Mouse (Mus musculus) embryo, embryonic 9.5 days (tissue): ENCODE results near the gene Slc2a4.
"Not testable (repeated sequence)": the region's sequence is repeated elsewhere in the genome, so short reads cannot be mapped to it uniquely, and the experiment has no call there.

Experiments used
- DNase-seq: peaks from one replicate; pipeline ENCODE4 v3.0.0-alpha.2; 2017; ENCODE audit errors: extremely low spot score

Slc2a4 gene

DNA sequence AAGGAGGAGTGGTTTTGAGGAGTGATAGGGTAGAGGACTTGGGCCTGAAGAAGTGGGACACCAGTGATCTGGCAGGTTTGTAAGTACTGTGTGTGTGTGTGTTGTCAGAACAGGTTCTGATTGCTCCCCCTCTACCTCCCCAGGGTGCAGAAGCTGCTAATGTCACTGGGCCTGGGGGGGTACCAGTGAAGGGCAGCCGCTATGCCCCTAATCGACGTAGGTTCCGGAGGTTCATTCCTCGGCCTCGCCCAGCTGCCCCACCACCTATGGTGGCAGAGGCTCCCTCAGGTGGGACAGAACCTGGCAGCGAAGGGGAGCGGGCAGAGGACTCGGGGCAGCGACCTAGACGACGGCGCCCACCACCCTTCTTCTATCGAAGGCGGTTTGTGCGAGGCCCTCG lies 8.3 kb downstream of the Slc2a4 start:
- DNase-seq = no peak

DNA sequence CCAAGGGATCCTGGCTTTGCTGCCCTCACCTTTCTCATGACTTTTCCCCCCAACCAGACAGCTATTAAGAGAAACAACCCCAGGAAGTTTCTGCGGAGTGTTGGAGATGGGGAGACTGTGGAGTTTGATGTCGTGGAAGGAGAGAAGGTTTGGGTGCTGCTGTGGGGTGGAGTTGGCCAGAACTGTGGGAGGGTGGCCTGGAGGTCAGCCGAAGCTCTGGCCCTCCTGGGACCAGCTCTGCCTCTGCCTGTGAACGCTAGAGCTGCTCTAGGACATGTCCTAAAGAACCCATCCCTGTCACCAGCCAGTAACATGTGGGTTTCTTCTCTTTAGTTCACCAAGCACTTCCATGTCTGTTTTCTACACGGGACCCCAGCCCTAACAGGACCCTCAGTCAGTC lies 8.8 kb downstream of the Slc2a4 start:
- DNase-seq = no peak

DNA sequence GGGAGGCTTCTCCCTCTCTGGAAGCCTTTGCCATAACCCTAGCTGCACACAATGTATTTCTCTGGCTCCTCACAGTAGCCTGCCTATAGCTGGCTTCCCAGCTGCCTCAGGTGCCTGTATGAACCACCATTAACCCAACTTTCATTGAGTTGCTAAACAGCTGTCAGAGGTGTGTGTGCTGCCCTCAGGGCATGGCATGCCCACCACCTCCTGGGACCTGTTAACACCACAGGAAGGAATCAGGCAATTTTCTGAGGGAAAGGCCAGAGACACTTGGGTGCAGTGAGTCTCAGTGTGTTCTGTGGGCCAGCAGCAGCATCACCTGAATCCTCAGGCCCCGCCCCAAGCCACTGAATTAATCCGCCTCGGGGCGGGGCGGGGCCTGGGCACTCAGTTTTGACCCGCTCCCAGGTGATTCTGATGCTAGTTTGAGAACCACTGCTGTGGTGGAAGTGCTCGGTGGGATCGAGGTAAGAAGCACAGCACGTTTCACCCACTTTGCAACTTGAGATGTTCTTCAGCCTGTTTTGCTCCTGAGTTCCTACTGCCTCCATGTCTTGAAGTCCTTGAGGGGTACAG lies 9.5 kb downstream of the Slc2a4 start:
- no peak for DNase-seq

DNA sequence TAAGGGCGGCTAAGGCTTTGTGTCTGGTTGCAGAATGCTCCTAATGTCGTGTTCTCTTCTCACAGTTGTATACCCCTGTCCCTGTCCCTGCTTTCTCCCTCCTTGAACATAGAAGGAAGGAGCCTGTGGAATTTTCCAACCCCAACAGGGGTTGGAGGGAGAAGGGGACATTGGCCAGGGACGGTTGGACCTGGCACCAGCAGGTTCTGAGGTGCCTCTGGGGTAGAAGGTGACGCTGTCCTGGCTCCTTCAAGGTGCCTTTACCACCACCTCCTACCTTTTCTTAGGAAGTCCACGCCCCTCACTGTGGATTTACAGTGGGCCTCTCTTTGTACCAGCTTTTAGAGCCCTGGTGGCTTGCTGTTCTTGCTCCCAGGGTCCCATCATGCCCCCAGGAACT lies 10.2 kb downstream of the Slc2a4 start:
- no peak for DNase-seq

DNA sequence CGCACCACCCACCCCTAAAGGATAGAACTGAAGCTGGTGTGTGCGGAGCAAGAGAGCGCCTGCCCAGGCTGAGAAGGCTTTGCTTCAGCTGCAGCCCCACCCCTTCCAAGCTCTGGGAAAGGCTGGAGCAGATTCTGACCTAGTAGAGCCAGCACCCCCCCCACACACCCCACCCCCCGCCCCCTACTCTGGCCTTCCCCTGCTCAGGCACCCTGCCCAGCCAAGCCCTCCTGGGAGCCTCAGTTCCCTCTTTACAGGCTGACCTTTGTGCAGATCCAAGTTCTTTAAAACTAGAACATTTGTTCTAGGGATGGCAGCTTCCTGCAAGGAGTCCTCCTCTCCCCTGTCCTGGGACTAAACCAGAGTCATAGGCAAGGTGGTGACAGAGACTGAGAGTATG lies 10.6 kb downstream of the Slc2a4 start:
- DNase-seq = no peak

DNA sequence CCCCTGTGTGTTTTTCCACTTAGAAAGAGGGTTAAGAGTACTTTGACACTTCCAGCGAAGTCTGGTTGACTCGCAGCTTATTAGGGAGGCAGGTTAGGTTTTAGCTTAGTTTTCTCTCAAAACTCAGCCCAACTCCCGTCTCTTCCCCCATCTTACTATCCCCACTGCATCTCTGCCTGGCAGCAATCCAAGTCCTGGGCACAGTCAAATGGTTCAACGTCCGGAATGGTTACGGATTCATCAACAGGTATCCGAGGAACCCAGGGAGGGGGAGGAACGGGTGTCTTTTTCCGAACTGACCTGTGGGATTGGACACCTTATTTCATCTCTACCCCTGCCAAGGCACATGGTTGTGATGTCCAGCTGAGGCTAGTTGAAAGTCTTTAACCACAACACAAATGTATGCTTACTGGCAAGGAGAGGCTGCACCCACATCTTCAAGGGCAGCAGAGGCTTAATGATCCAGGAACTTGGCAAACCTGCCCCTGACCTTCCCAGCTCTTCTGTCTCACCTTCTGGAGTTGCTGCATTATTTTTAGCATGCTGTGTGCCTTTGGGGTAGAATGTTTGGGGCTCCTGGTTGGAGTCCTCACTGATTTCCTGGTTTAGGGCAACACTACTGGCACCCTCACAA lies 11.2 kb downstream of the Slc2a4 start:
- DNase-seq = no peak

DNA sequence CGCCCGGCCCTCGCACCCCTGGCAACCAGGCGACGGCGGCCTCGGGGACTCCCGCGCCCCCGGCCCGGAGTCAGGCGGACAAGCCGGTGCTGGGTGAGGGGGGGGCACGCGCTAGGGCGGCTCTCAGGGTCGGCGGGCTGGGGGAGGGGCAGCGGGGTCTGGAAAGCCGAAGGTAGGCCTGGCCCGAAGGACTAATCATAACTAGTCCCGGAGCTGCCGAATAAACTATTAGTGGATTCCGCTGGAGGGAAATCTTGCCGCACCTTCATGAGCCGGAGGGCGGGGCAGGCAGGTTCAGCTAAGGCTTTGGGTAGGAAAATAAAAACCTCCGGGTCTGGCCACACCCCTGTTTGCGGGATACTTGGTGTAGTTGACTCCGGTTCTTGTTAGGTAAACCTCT lies 11.8 kb downstream of the Slc2a4 start:
- DNase-seq = no peak

DNA sequence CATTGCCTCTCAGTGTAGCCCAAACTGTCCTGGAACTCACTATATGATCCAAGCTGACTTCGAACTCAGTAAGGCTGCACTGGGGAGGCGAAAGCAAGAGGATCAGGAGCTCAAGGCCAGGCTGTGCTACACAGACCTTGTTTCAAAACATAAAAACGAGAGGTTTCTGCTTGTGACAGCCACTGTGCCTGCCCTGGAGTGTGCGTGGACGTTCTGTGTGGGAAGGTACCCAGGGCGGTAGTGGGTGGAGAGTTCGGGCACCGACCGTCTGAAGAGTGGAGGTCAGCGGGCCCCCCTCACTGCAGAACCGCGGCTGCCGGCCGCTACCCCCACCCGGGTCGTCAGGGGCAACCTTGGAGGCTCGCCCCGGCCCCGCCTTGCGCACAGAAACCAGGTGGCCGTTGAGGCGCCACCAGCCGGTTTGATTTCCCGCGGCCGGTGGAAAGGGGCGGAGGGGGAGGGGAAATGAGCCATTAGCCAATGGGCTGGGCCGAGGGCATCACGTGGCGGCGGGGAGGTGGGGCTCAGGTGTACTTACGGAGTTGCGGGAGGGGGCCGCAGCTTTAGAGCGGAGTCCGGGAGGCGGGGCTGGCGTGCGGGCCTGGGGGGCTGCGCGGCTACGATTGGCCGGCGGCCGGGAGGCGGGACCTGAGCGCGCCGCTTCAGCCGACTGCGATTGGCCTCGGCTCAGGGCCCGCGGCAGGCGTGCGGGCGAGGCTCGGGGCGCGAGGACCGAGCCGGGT lies 12.7 kb downstream of the Slc2a4 start, which contains the start of gene Ybx2:
TSS of gene Ybx2 (plus strand) at position 660 of the 743 bp plus-strand sequence.
- peak; percentile 90 for DNase-seq

DNA sequence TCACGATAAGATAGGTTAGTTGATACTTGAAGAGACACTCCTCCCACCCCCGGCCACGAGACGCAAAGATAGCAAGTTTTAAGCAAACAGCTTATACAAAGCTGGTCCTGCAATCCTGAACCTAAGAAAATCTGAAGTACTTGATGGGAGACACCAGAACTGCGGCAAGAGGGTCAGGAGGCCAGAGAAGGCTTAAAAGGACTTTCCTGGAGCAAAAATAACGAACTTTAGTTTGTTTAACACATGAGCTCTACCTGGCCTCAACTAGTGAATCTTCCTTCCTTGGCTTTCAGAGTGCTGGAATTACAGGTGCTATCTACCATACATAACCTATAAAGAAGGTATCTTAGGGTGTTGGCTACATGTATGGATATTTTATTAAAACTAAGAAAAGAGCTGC lies 13.3 kb downstream of the Slc2a4 start:
- DNase-seq = no peak

DNA sequence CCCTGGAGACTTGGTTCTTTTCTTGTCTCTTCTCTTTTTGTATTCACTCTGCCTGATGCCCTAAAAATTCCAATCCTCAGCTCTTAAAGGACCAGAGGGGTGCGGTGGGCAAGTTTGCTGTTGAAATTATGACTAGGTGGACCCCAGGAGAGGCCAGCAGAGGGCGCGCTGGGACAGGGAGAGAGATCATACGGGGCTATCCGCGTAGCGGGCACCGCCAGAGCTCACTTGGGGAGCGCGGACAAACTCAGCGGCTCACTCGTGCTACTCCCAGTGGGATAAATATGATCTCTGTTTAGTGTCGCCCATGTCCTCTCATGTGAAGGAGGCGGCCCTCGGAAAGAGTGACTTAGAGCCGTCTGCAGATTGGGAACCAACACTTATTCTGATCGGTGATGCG lies 13.8 kb downstream of the Slc2a4 start:
- DNase-seq = peak; percentile 93

DNA sequence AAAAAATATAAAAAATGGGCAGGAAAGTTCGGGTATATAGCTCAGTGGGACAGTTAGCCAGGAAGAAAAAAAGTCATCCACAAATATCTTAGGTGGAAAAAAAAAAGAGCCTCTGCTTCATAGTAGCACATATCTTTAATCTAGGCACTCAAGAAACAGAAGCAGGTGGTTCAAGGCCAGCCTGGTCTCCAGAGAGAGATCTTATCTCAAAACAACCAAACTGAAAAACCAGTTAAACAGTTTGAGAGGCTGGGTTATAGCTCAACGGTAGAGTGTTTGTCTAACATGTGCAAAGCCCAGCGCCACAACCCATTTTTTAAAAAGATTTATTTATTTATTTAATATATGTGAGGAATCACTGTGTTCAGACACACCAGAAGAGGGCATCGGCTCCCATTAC lies 14.9 kb downstream of the Slc2a4 start:
- no peak for DNase-seq

DNA sequence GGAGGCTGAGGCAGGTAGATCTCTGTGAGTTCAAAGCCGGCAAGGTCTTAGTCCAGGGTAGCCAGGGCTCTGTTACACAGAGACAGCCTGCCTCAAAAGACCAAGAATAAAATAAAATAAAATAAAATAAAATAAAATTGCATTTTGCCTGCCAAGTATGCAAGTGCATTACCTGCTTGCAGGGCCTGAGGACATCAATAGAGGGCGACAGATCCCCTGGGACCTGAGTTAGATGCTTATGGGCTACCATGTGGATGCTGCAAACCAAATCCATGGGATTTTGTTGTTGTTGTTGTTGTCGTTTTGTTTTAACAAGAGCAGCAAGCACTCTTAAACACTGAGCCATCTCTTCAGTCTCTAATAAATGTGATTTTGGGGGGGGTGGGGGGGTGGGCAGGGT lies 15.7 kb downstream of the Slc2a4 start:
- no peak for DNase-seq

DNA sequence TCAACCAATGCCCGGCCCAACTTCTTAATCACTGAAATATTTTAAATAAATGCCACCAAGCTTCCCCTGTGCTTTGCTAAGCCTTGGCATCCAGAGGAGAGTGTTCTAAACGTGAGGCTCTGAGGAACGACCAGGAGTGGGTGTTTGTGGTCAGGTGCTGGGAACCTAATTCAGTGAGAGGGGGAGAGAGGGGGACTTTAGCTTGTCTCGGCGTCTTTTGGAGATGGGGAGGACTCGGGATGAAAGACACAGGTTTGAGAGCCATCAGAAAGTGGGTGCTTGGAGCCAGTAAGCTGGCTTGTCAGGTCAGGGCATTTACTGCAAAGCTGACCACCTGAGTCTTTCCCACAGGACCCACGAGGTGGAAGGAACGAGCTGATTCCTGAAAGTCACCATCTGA lies 16.2 kb downstream of the Slc2a4 start:
- DNase-seq = no peak

DNA sequence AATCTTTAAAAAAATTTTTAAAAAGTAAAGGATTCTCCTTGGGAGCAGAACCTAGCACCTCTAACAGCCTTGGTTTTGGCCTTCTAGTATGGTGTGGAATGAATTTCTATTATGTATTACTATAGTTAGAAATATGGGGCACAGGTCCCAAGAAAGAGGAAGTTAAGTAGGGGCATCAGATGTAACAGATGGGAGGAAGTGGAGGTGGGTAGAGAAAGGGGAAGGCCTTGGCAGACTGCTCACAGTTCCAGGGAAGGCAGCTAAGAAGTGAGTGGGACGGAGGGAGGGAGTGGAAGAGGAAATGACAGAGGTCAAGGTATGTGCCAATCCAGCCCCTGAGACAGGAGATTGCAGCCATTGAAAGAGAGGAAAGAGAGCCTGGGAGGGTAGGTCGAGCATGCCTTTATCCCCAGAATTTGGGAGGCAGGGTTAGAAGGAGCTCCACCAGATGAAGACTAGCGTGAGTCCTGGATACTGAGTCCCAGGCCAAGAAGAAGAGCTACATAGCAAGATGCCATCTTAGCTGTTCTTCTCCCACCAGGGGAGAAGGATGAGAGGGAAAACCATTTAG lies 16.9 kb downstream of the Slc2a4 start:
- no peak for DNase-seq

DNA sequence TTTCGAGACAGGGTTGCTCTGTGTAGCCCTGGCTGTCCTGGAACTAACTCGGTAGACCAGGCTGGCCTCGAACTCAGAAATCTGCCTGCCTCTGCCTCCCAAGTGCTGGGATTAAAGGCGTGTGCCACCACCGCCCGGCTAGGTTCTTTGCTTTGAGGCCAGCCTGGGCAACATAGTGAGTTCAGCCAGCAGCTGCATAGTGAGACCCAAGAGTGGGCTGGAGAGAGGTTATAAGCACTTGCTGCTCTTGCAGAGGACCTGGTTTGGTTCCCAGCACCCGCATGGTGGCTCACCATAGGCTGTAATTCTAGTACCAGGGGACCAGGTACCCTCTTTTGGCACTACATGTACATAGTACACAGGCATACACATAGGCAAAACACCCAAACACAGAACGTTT lies 17.8 kb downstream of the Slc2a4 start:
- DNase-seq = not testable (repeated sequence)

DNA sequence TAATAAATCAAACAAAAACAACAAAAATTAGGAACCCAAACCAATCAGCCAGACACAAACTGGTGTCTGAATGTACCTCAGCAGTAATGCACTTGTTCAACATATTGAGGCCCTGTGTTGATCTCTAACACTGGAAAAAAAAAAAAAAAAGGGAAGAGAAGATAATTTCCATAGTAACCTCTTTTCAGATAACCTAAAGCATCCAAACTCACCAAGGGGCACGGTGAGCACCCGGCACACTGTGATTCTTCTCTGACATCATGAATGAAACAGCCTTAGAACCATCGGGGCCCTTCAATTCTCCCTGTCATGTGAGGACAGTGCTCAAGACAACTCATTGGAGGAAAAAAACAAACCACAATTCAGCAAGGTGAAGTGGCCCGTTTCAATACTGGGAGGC lies 18.3 kb downstream of the Slc2a4 start:
- DNase-seq = no peak

DNA sequence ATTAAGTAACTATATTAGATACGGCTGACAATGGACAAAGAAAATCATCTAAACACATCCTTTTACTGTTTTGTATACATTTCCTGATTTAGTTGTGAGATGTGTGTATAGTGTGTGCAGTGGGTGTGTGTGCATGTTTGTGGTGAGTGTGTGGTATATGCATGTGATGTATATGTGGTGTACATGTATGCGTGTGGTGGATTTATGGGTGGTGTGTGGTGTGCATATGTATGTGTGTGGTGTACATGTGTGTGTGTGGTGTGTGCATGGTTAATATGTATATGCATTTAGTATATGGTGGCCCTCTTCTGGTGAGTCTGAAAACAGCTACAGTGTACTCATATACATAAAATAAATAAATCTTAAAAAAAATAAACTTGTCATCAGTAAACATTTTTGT lies 20.5 kb downstream of the Slc2a4 start:
- no peak for DNase-seq

DNA sequence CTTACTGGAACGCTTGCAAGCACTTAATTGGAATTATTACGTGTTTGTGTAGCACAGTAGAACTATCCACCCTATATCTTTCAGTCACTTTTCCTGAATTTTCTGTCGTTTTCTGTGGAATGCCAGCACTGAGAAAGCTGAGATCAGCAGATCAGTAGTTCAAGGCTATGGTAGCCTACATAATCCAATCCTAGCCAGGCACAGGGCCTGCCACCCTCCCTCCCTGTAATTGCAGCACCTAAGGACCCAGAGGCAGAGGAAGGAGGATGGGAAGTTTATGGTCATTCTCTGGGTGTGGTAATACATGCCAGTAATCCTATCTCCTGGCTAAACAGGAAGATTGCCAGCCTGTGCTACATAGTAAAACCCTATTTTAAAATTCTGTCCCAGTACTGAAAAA lies 25.2 kb downstream of the Slc2a4 start:
- no peak for DNase-seq

DNA sequence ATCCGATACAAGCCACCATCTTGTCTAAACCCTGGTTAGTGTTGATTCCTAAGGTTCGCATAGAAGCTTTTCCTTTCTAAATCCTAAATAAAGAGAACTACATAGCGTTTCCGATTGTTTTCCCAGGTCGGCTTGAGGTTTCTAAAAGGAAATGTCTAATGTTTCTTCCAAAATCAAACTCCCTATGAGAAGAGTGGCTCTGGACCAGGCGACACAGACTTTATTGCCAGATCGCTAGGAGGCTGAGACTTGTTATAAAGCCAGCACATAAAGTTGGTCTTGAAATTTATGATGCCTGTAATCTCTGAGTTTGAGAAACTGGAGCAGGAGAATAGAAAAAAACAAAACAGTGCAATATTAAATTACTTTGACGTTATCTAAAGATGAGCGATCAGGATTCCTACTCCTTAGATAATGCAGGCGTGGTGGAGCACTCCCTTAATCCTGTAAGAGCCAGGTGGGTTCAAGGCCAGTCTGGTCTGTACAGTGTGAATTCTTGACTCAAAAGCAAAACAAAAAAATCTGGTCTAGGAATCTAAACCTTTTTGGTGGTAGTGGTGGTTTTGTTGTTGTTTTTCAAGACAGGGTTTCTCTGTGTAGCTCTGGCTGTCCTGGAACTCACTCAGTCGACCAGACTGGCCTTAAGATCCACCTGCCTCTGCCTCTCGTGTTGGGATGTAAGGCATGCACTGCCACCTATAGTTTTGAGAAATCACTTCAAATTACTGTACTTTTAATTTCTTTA lies 25.8 kb downstream of the Slc2a4 start:
- no peak for DNase-seq

DNA sequence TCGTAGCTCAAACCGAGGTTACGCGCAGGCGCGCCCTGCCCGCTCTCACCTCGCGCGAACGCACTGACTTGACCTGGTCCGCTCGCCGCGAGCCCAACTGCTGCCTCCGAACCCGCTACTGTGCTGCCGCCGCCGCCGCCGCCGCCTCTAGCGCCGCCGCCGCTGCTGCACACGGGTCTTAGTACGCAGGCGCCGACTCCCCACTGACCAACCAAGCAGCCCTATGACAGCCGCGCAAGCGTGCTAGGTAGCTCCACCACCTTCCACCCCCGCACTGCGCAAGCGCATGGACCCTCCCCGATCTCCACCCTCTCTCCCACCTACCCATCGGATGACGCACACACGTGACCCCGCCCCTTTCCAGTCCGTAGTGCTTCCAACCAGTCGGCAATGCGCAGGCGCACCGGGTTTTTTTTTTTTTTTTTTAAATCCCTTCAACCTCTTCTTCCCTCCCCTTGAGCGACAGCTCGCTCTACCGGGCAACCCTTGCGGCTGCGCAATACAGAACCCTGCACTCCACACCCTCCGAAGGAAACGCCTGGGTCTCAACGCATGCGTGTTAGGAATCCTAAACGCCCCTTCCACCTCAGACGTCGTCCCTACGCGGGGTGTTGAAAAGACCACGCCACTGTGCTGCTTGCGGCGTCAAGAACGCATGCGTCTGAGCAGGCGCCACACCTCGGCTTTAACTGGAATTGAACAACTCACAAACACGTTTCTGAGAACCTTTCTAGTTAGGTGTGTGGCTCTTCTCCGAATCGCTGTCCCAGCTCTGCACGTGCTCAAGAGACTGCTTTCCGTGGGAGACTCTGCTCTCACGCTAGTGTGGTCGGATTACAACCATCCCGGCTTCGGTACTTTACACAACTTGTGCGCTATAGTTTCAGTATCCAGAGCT lies 26.6 kb downstream of the Slc2a4 start, which contains the start of gene Eif5a:
TSS of gene Eif5a (minus strand) at position 845 of the 898 bp plus-strand sequence.
- peak; percentile 100 for DNase-seq
